Mouse (Mus musculus): ENCODE measurements around the gene Ulk1. TPM values are rescaled to one million over a fixed set of nuclear protein-coding genes. Genes with fewer than 3 reads are reported as not detected.
A peak's percentile ranks its signal among the peaks of the same experiment; 100 is the strongest.
"Not testable (repeated sequence)": the region's sequence is repeated elsewhere in the genome, so short reads cannot be mapped to it uniquely, and the experiment has no call there.

Gene Ulk1
- total and polyA plus RNA-seq, 3 experiments: 4.9 to 23.0 TPM; not detected in 1

- not testable (repeated sequence) for H3K9me3 ChIP-seq (replicated peaks; ENCODE audit: insufficient read depth, low read length); H3K4me3 ChIP-seq (ENCODE audit: control insufficient read depth in 1 of 2, insufficient read depth in 1 of 2, low read depth in 2 of 2, low read length in 2 of 2); DNase-seq (ENCODE audit: low read depth, low spot score); H3K4me1 ChIP-seq (ENCODE audit: control insufficient read depth in 1 of 2, insufficient read depth in 2 of 2, low read length in 2 of 2); H3K9ac ChIP-seq (ENCODE audit: control insufficient read depth, low read depth, low read length, poor library complexity, severe bottlenecking); H3K27ac ChIP-seq (ENCODE audit: control insufficient read depth, low read depth, low read length); H3K27me3 ChIP-seq (ENCODE audit: control insufficient read depth in 1 of 2, insufficient read depth in 2 of 2, low read length in 2 of 2)
- Histone ChIP-seq H3K36me3 (ENCODE audit: control insufficient read depth in 1 of 2, insufficient read depth in 2 of 2, low read length in 2 of 2) (peaks cover 6 to 22% of the 10 kb centered on the region in 2 experiments), H3K79me2 (ENCODE audit: control insufficient read depth, insufficient read depth, low read length, poor library complexity) (peaks cover 53% of the 10 kb centered on the region)
Observed at GRCm38 (mm10) chr5:110772945-110773344, 37.0 kb downstream of the Ulk1 start.

- H3K9ac ChIP-seq (ENCODE audit: control insufficient read depth, low read depth, low read length, poor library complexity, severe bottlenecking): peak within 1 kb of the TSS; percentile 96
- H3K27me3 ChIP-seq (ENCODE audit: control insufficient read depth in 1 of 2, insufficient read depth in 2 of 2, low read length in 2 of 2): no peaks in the 10 kb centered on the region
- H3K79me2 ChIP-seq (ENCODE audit: control insufficient read depth, insufficient read depth, low read length, poor library complexity): peaks cover 61% of the 10 kb centered on the region
- peak; percentile 100 for DNase-seq (ENCODE audit: low read depth, low spot score)
- no peaks in the 10 kb centered on the region for H3K9me3 ChIP-seq (replicated peaks; ENCODE audit: insufficient read depth, low read length)
- H3K4me3 ChIP-seq (ENCODE audit: control insufficient read depth in 1 of 2, insufficient read depth in 1 of 2, low read depth in 2 of 2, low read length in 2 of 2): peak within 1 kb of the TSS; percentile 94 to 99
- H3K27ac ChIP-seq (ENCODE audit: control insufficient read depth, low read depth, low read length): peak within 1 kb of the TSS; percentile 94
- H3K4me1 ChIP-seq (ENCODE audit: control insufficient read depth in 1 of 2, insufficient read depth in 2 of 2, low read length in 2 of 2): peaks cover 7 to 16% of the 10 kb centered on the region in 2 experiments
- H3K36me3 ChIP-seq (ENCODE audit: control insufficient read depth in 1 of 2, insufficient read depth in 2 of 2, low read length in 2 of 2): peaks cover 9 to 34% of the 10 kb centered on the region in 2 experiments
- TF ChIP-seq ZMIZ1 (IDR thresholded peaks at IDR 0.05; ENCODE audit: low read depth, low read length) (peak; percentile 83), CTCF (IDR thresholded peaks at IDR 0.05 in 2 of 3, conservative IDR thresholded peaks at IDR 0.05 in 1 of 3; ENCODE audit: control insufficient read depth in 1 of 3, insufficient read depth in 1 of 3, low read depth in 2 of 3, low read length in 3 of 3, poor library complexity in 1 of 3, severe bottlenecking in 1 of 3) (peak in 2 of 3 experiments; percentile 74 to 77; a peak in 5 of 6 replicates), MEF2A (IDR thresholded peaks at IDR 0.05; ENCODE audit: extremely low read depth, insufficient replicate concordance, low read depth, low read length, poor library complexity, severe bottlenecking) (peak; percentile 47; the same call in 1 of the 2 replicates), MAZ (IDR thresholded peaks at IDR 0.05; ENCODE audit: low read depth, low read length) (peak; percentile 73; the same call in 1 of the 2 replicates), ZKSCAN1 (IDR thresholded peaks at IDR 0.05; ENCODE audit: low read depth, low read length) (no peak), ELF1 (IDR thresholded peaks at IDR 0.05; ENCODE audit: low read depth, low read length) (peak; percentile 98), MYB (IDR thresholded peaks at IDR 0.05; ENCODE audit: low read depth, low read length) (peak; percentile 73; the same call in 1 of the 2 replicates), SIN3A (IDR thresholded peaks at IDR 0.05; ENCODE audit: low read length) (peak; percentile 95), CHD2 (IDR thresholded peaks at IDR 0.05; ENCODE audit: low read length) (no peak), E2F4 (IDR thresholded peaks at IDR 0.05; ENCODE audit: borderline replicate concordance, low read depth, low read length) (no peak), NRF1 (IDR thresholded peaks at IDR 0.05; ENCODE audit: insufficient read depth, low read depth, low read length, poor library complexity, severe bottlenecking) (peak; percentile 89), TBP (IDR thresholded peaks at IDR 0.05; ENCODE audit: low read depth, low read length) (peak; percentile 87), GATA1 (IDR thresholded peaks at IDR 0.05; ENCODE audit: low read depth, low read length) (no peak), BHLHE40 (IDR thresholded peaks at IDR 0.05; ENCODE audit: borderline replicate concordance, low read depth, low read length) (no peak), RCOR1 (IDR thresholded peaks at IDR 0.05; ENCODE audit: low read depth, low read length) (peak; percentile 39), MAX (IDR thresholded peaks at IDR 0.05; ENCODE audit: low read length) (peak; percentile 63), POLR2A (IDR thresholded peaks at IDR 0.05; ENCODE audit: control insufficient read depth in 1 of 2, insufficient read depth in 1 of 2, low read depth in 1 of 2, low read length in 2 of 2, poor library complexity in 1 of 2) (peak; percentile 86 to 95; a peak in 3 of 4 replicates), CHD1 (IDR thresholded peaks at IDR 0.05; ENCODE audit: low read depth, low read length) (no peak), TAL1 (IDR thresholded peaks at IDR 0.05; ENCODE audit: low read length) (no peak), POLR2AphosphoS2 (IDR thresholded peaks at IDR 0.05; ENCODE audit: low read length) (peak; percentile 95), JUND (IDR thresholded peaks at IDR 0.05; ENCODE audit: low read depth, low read length) (no peak), RAD21 (IDR thresholded peaks at IDR 0.05; ENCODE audit: low read depth, low read length) (peak; percentile 28), HCFC1 (IDR thresholded peaks at IDR 0.05; ENCODE audit: low read depth, low read length) (peak; percentile 93), USF1 (IDR thresholded peaks at IDR 0.05; ENCODE audit: low read depth, low read length) (no peak; the same call in none of the 2 replicates), UBTF (IDR thresholded peaks at IDR 0.05; ENCODE audit: borderline replicate concordance, insufficient read depth, low read depth, low read length) (no peak), EP300 (IDR thresholded peaks at IDR 0.05; ENCODE audit: low read depth in 1 of 2, low read length in 2 of 2) (peak in 1 of 2 experiments; percentile 40; a peak in 1 of 4 replicates), ETS1 (IDR thresholded peaks at IDR 0.05; ENCODE audit: low read depth, low read length) (peak; percentile 32; the same call in 1 of the 2 replicates), KAT2A (conservative IDR thresholded peaks at IDR 0.05; ENCODE audit: low read depth, low read length) (no peak; the same call in 1 of the 2 replicates), NELFE (IDR thresholded peaks at IDR 0.05; ENCODE audit: low read depth, low read length) (peak; percentile 91), SMC3 (IDR thresholded peaks at IDR 0.05; ENCODE audit: low read depth, low read length) (peak; percentile 74), ZNF384 (IDR thresholded peaks at IDR 0.05; ENCODE audit: low read depth, low read length) (no peak)
Observed at GRCm38 (mm10) chr5:110770448-110771158, 39.3 kb downstream of the Ulk1 start, which contains the start of gene Ep400. Ep400 (minus strand) TSS chr5:110770717.
